Mouse (Mus musculus) embryonic fibroblast, embryonic 13.5 days (primary cell): ENCODE results near the gene H2al1k.
"Not testable (repeated sequence)": the region's sequence is repeated elsewhere in the genome, so short reads cannot be mapped to it uniquely, and the experiment has no call there.

Experiments
- CTCF ChIP-seq: IDR thresholded peaks from 2 replicates; pipeline ENCODE4 v1.5.1; 2011; ENCODE audit warnings: mild to moderate bottlenecking, control low read depth, low read length, moderate library complexity, borderline replicate concordance; ENCODE audit not compliant: insufficient read depth
- POLR2A ChIP-seq: IDR thresholded peaks from 2 replicates; pipeline ENCODE4 v1.6.1; 2011; ENCODE audit warnings: low read depth, mild to moderate bottlenecking, control low read depth, low read length, moderate library complexity

GRCm38 (mm10) chrX:9350327-9350726, at the start of gene H2al1k:
- TF ChIP-seq CTCF, POLR2A: not testable (repeated sequence)
